Mouse (Mus musculus): ENCODE measurements around the gene Olfr855. TPM values are rescaled to one million over a fixed set of nuclear protein-coding genes. Genes with fewer than 3 reads are reported as not detected.

The Olfr855 gene
- total RNA-seq (2021) = not detected

GRCm38 (mm10) chr9:19582317-19582716 lies at the start of gene Olfr855:
Gene Olfr855 (plus strand): TSS chr9:19582617.
- intact Hi-C loops (cut with DNase I) = no loop called here
- no peak for DNase-seq (ENCODE audit: low spot score)

GRCm38 (mm10) chr9:19540976-19541375 lies 41.4 kb upstream of the Olfr855 start, which contains the start of gene Olfr853:
Gene Olfr853 (minus strand): TSS chr9:19541076.
- intact Hi-C loops (cut with DNase I) = no loop called here
- no peak for DNase-seq (ENCODE audit: low spot score)

- DNase-seq (ENCODE audit: low spot score) = no peak
- intact Hi-C loops (cut with DNase I) = no loop called here
These were observed 15.1 kb upstream of the Olfr855 start, which contains the start of gene Olfr854 for GRCm38 (mm10) chr9:19567282-19567681. Gene Olfr854 (minus strand): TSS chr9:19567382.

- intact Hi-C loops (cut with DNase I) = no loop called here
These were observed 38.9 kb downstream of the Olfr855 start for GRCm38 (mm10) chr9:19621297-19621696.

GRCm38 (mm10) chr9:19621843-19622822 lies 39.7 kb downstream of the Olfr855 start, which contains the start of gene Zfp317:
Gene Zfp317 (plus strand): TSS chr9:19622102.
- DNase-seq (ENCODE audit: low spot score) = peak; percentile 85
- intact Hi-C loops (cut with DNase I) = no loop called here

More at GRCm38 (mm10) chr9:19621297-19621696, 38.9 kb downstream of the Olfr855 start:
- DNase-seq (ENCODE audit: low spot score) = no peak

- intact Hi-C loops (cut with DNase I) = no loop called here
- no peak for DNase-seq (ENCODE audit: low spot score)
These were observed 47.2 kb downstream of the Olfr855 start for GRCm38 (mm10) chr9:19629574-19629973.

Other genes with a start within 250 kb of the Olfr855 start
- gene Olfr845, start 246.2 kb upstream of the Olfr855 start, total RNA-seq (2021) = not detected
- gene Olfr846, start 218.6 kb upstream of the Olfr855 start, total RNA-seq (2021) = not detected
- not detected for gene Olfr847, start 203.9 kb upstream of the Olfr855 start, total RNA-seq (2021)
- not detected for gene Olfr849, start 142.4 kb upstream of the Olfr855 start, total RNA-seq (2021)
- gene Olfr850, start 104.4 kb upstream of the Olfr855 start, total RNA-seq (2021) = not detected
- not detected for gene Olfr851, start 89.3 kb upstream of the Olfr855 start, total RNA-seq (2021)
- not detected for gene Olfr853, start 41.5 kb upstream of the Olfr855 start, total RNA-seq (2021)
- gene Olfr854, start 15.2 kb upstream of the Olfr855 start, total RNA-seq (2021) = not detected
- 10 to 100 TPM; 13.4 to 14.6 TPM for gene Zfp317, start 39.5 kb downstream of the Olfr855 start, total RNA-seq (2021)
- not detected for gene Olfr857, start 126.8 kb downstream of the Olfr855 start, total RNA-seq (2021)
- not detected for gene Olfr58, start 197.7 kb downstream of the Olfr855 start, total RNA-seq (2021)
- gene Olfr859, start 222.3 kb downstream of the Olfr855 start, total RNA-seq (2021) = not detected

All from heart, postnatal 25 days (tissue).